Mouse (Mus musculus) liver, embryonic 14.5 days (tissue): Measurements from ENCODE around the gene Mad2l1bp.
A peak's percentile ranks its signal among the peaks of the same experiment; 100 is the strongest.

Source experiments
- CTCF ChIP-seq: IDR thresholded peaks from 2 replicates; pipeline ENCODE4 v1.5.1; 2016; ENCODE audit warnings: antibody characterized with exemption, low read depth, control low read depth
- EP300 ChIP-seq: IDR thresholded peaks from 2 replicates; pipeline ENCODE4 v1.6.1; 2016; ENCODE audit warnings: antibody characterized with exemption, low read depth

DNA sequence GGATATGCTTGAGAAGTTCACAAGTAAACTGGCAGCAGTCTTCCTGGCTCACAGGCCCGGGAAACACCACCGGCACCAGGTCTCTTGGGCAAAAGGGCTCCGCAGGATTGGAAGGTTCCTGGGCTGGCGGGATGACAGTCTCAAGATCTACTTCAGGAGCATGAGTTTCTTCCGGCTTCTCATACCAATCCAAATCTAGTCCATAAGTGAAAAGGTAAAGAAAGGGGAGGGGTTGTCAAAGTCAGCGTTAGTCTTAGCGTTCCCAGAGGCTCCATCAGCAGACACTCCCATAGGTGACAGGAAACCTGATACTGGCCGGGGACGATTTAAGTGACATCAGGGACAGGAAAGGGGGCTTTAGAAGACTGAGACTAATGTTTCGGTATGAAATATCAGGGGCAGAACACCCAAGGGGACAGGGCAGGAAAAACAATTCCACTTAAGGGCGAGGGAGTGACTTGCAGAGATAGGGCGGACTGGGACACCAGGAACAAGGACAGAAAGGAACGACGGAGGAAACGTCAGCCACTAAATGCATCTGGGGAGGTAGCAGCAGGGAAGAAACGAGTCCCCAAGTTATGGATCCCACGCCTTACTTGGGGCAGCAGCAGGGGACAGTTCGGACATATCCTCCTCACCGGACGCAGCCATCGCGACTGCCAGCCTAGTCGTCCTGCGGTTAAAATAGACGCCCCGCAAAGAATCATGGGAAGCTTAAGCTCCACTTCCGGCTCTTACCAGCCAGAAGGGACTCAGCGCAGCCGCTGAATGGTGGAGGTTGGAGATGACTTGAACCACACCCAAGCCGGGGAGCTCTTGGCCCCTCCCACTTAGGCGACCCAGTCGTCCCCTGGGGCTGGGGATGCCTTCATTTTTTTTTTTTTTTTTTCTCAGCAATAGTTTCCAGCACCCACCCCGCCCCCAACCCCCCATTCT lies at the start of gene Mad2l1bp:
- TF ChIP-seq CTCF (no peak), EP300 (peak; percentile 36; the same call in 1 of the 2 replicates)
